Mouse (Mus musculus) heart, postnatal 0 days (tissue): Measurements from ENCODE around the gene Cadps.

ENCODE experiments used
- CTCF ChIP-seq: IDR thresholded peaks from 2 replicates; pipeline ENCODE4 v1.5.1; 2016; ENCODE audit warnings: antibody characterized with exemption, control low read depth, low read depth
- EP300 ChIP-seq: IDR thresholded peaks from 2 replicates; pipeline ENCODE4 v1.6.1; 2016; ENCODE audit warnings: antibody characterized with exemption, low read depth

DNA sequence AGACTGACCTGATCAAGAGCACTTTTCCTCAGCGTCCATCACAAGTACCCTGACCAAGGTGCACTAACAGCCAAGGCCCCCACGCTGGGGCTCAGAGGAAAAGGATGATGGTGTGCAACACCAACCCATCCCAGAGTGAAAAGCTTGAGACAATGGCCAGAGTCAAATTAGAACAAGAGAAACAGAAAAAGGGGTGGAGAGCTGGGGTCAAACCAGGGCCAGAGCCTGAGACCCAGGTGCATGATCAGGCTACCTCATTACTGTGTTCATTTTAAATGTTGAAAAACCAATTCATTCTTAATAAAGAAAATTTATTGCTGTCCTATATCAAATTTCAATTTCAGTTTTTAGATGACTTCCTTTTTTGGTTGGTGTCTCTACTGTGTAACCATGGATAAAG, 184.1 kb downstream of the Cadps start:
- no peak for TF ChIP-seq EP300
- no peak for TF ChIP-seq CTCF
